Mouse (Mus musculus) layer of hippocampus, adult 9-11 months (tissue): Measurements from ENCODE around the gene Slc27a5.

Experiments used
- DNase-seq: peaks from one replicate; pipeline ENCODE4 v3.0.0; 2022

Gene Slc27a5

GRCm38 (mm10) chr7:12980291-12980690 lies 17.7 kb downstream of the Slc27a5 start:
- no peak for DNase-seq

GRCm38 (mm10) chr7:12979776-12980175 lies 18.2 kb downstream of the Slc27a5 start:
- DNase-seq: no peak

GRCm38 (mm10) chr7:12978931-12979722 lies 18.9 kb downstream of the Slc27a5 start:
- no peak for DNase-seq

- peak; percentile 99 for DNase-seq
These were observed 20.2 kb downstream of the Slc27a5 start, which contains the start of gene Zfp446 for GRCm38 (mm10) chr7:12977682-12978389. Zfp446 (plus strand) TSS chr7:12977848.

GRCm38 (mm10) chr7:12970906-12971305 lies 27.1 kb downstream of the Slc27a5 start:
- DNase-seq: no peak

GRCm38 (mm10) chr7:12966104-12966845 lies 31.7 kb downstream of the Slc27a5 start:
- no peak for DNase-seq

- DNase-seq: peak; percentile 94
These were observed 32.3 kb downstream of the Slc27a5 start, which contains the start of gene Zfp324 for GRCm38 (mm10) chr7:12965678-12966091. Zfp324 (plus strand) TSS chr7:12965838.

- DNase-seq: peak; percentile 55
These were observed 36.4 kb downstream of the Slc27a5 start for GRCm38 (mm10) chr7:12961511-12962141.

- no peak for DNase-seq
These were observed 38.3 kb downstream of the Slc27a5 start for GRCm38 (mm10) chr7:12959718-12960117.

GRCm38 (mm10) chr7:12958948-12959347 lies 39.0 kb downstream of the Slc27a5 start:
- DNase-seq: no peak

GRCm38 (mm10) chr7:12957511-12957910 lies 40.5 kb downstream of the Slc27a5 start:
- no peak for DNase-seq

GRCm38 (mm10) chr7:12954896-12955295 lies 43.1 kb downstream of the Slc27a5 start:
- no peak for DNase-seq

- no peak for DNase-seq
These were observed 48.1 kb downstream of the Slc27a5 start for GRCm38 (mm10) chr7:12949872-12950229.

GRCm38 (mm10) chr7:12949032-12949871 lies 48.7 kb downstream of the Slc27a5 start:
- peak; percentile 99 for DNase-seq

- no peak for DNase-seq
These were observed 54.5 kb downstream of the Slc27a5 start for GRCm38 (mm10) chr7:12943488-12943887.

GRCm38 (mm10) chr7:12940599-12940998 lies 57.4 kb downstream of the Slc27a5 start:
- no peak for DNase-seq
